Mouse (Mus musculus) megakaryocyte-erythroid progenitor cell, adult 5-6 weeks (primary cell): ENCODE results near the gene Hoxd1. TPM values are rescaled to one million over a fixed set of nuclear protein-coding genes. Genes with fewer than 3 reads are reported as not detected.

Experiments used
- ATAC-seq: replicated peaks from 2 replicates; pipeline ENCODE4 v1.8.0; 2016; ENCODE audit warnings: mild to moderate bottlenecking, inconsistent platforms; ENCODE audit not compliant: severe bottlenecking, poor library complexity, low FRiP score, low TSS enrichment
- total RNA-seq, 2 experiments: library from RNA; stranded (forward) in 1 of 2; stranded (reverse) in 1 of 2; fragments of 200-1000, 215-1000 nt in 1 of 2; fragments of >200 nt in 1 of 2; fragmentation: Nextera tagmentation in 1 of 2; gene quantifications; 2 replicates each; pipeline ENCODE4 v1.2.3; 2014 to 2017

The Hoxd1 gene
- not detected in 2 replicates for total RNA-seq (2014; fragmentation: Nextera tagmentation)
- not detected in 2 replicates for total RNA-seq (2017)

GRCm38 (mm10) chr2:74762522-74763244 lies at the start of gene Hoxd1:
Gene Hoxd1, plus strand, starts transcription at chr2:74762980.
- no peak for ATAC-seq

GRCm38 (mm10) chr2:74713239-74714150 lies 49.3 kb upstream of the Hoxd1 start:
- ATAC-seq, result no peak

GRCm38 (mm10) chr2:74714156-74714789 lies 48.5 kb upstream of the Hoxd1 start:
- no peak for ATAC-seq

GRCm38 (mm10) chr2:74714881-74715280 lies 47.9 kb upstream of the Hoxd1 start:
- no peak for ATAC-seq

GRCm38 (mm10) chr2:74715504-74716241 lies 47.1 kb upstream of the Hoxd1 start:
- peak; percentile 96 for ATAC-seq

GRCm38 (mm10) chr2:74720384-74720783 lies 42.4 kb upstream of the Hoxd1 start:
- ATAC-seq, result no peak

- ATAC-seq, result no peak
These were observed 41.8 kb upstream of the Hoxd1 start for GRCm38 (mm10) chr2:74720955-74721491.

- no peak for ATAC-seq
These were observed 40.9 kb upstream of the Hoxd1 start for GRCm38 (mm10) chr2:74721882-74722281.

GRCm38 (mm10) chr2:74722949-74723348 lies 39.8 kb upstream of the Hoxd1 start:
- ATAC-seq, result no peak

- ATAC-seq, result no peak
These were observed 38.4 kb upstream of the Hoxd1 start for GRCm38 (mm10) chr2:74724244-74725015.

- no peak for ATAC-seq
These were observed 37.6 kb upstream of the Hoxd1 start for GRCm38 (mm10) chr2:74725171-74725570.

GRCm38 (mm10) chr2:74726551-74726950 lies 36.2 kb upstream of the Hoxd1 start, which contains the start of gene Gm28230:
Gene Gm28230, plus strand, starts transcription at chr2:74726728.
- ATAC-seq, result no peak

- no peak for ATAC-seq
These were observed 35.7 kb upstream of the Hoxd1 start for GRCm38 (mm10) chr2:74726973-74727639.

GRCm38 (mm10) chr2:74727640-74728302 lies 35.0 kb upstream of the Hoxd1 start:
- ATAC-seq, result no peak

- ATAC-seq, result no peak
These were observed 34.5 kb upstream of the Hoxd1 start for GRCm38 (mm10) chr2:74728303-74728680.

- ATAC-seq, result no peak
These were observed 32.4 kb upstream of the Hoxd1 start for GRCm38 (mm10) chr2:74730331-74730730.

- no peak for ATAC-seq
These were observed 31.7 kb upstream of the Hoxd1 start for GRCm38 (mm10) chr2:74731055-74731454.
